Mouse (Mus musculus) cortical plate, adult 2 months (tissue): Measurements from ENCODE around the gene Zswim9.

Source experiments
- CTCF ChIP-seq: fragments of 200-500 bp; IDR thresholded peaks from 2 replicates; pipeline ENCODE4 v1.5.1; 2011; ENCODE audit warnings: mild to moderate bottlenecking, control low read depth, low read length; ENCODE audit not compliant: insufficient read depth; ENCODE audit errors: extremely low read depth
- POLR2A ChIP-seq: fragments of 200-500 bp; IDR thresholded peaks from 2 replicates; pipeline ENCODE4 v1.6.1; 2011; ENCODE audit warnings: mild to moderate bottlenecking, low read length, control low read depth; ENCODE audit not compliant: insufficient read depth; ENCODE audit errors: extremely low read depth

DNA sequence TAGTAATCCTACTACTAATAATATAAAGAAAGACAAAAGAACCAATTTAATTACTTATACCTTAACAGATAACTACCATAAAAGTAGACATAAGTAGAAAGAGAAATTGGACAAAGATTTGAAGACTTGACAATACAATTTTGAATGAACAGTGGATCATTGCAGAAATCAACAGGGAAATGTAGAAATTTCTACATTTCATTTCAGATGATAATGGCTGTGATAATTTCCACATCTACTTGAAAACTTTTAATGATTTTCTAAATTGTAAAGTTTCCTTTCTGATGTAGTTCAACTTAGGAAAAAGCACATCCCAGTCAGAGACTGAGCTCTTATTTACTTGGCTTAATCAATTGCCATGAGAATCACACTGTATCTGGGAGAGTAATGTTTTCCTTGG is 65.8 kb downstream of the Zswim9 start, which contains the start of gene Vmn1r89:
- TF ChIP-seq CTCF (no peak), POLR2A (no peak)
